Comparison of ENCODE assay signal across 23 mouse cellular contexts in genomic region chr11:84113623-84114022, GRCm38 (mm10). TPM values are rescaled to one million over a fixed set of nuclear protein-coding genes. Genes with fewer than 3 reads are reported as not detected.
"Had no signal": no experiment of that assay in that cellular context is flagged by ENCODE, and none has a peak within 500 bp of the region (broad histone marks: within the 10 kb centered on the region; RNA-seq: fewer than 3 reads in every experiment).

No protein-coding gene starts in this region.

- H3K27ac ChIP-seq: limb, embryonic 10.5 days; liver, embryonic 15.5 days; midbrain, embryonic 13.5 days; neural tube, embryonic 15.5 days had no signal

- ATAC-seq: lung, postnatal 0 days; midbrain, embryonic 13.5 days had no signal

- H3K4me3 ChIP-seq: limb, embryonic 10.5 days; liver, embryonic 15.5 days; midbrain, embryonic 13.5 days; neural tube, embryonic 15.5 days had no signal

- H3K9me3 ChIP-seq: limb, embryonic 10.5 days; liver, embryonic 15.5 days; neural tube, embryonic 15.5 days had no signal

- DNase-seq: kidney, adult 18-20 months; kidney, postnatal 10 days; kidney, postnatal 4 days; lung, adult 2 months; lung, postnatal 36 days; thymus, adult 18-20 months; thymus, postnatal 25 days had no signal

- H3K4me2 ChIP-seq: liver, embryonic 11.5 days; liver, embryonic 15.5 days; midbrain, embryonic 13.5 days; neural tube, embryonic 15.5 days had no signal

- H3K9ac ChIP-seq: liver, embryonic 15.5 days; midbrain, embryonic 13.5 days; neural tube, embryonic 15.5 days had no signal

- H3K4me1 ChIP-seq: limb, embryonic 10.5 days; liver, embryonic 15.5 days; midbrain, embryonic 13.5 days; neural tube, embryonic 15.5 days had no signal

- H3K27me3 ChIP-seq: liver, embryonic 15.5 days; midbrain, embryonic 13.5 days; neural tube, embryonic 15.5 days had no signal

RNA-seq across cellular contexts. Expression of gene Dusp14, which starts 44.6 kb away (rescaled TPM):
- total RNA-seq: megakaryocyte progenitor cell, adult 5-6 weeks had no signal

RNA-seq across cellular contexts. Expression of gene Gm11437, which starts 53.7 kb away (rescaled TPM):
- total RNA-seq: layer of hippocampus, adult 8-10 months; layer of hippocampus, postnatal 14 days; left cerebral cortex, postnatal 10 days; megakaryocyte progenitor cell, adult 5-6 weeks; midbrain, postnatal 0 days had no signal
- polyA plus RNA-seq: kidney, embryonic 14.5 days; limb, embryonic 10.5 days; limb, embryonic 14.5 days; liver, embryonic 11.5 days; liver, embryonic 15.5 days; lung, adult 2 months; lung, postnatal 0 days; neural tube, embryonic 11.5 days; stomach, embryonic 14.5 days; urinary bladder, adult 2 months had no signal
